Mouse (Mus musculus) intestine, postnatal 0 days (tissue): ENCODE measurements around the gene Dgkb. TPM values are rescaled to one million over a fixed set of nuclear protein-coding genes. Genes with fewer than 3 reads are reported as not detected.

Experiments
- ATAC-seq: fragments of 200-750 bp; cut with Nextera tagmentation; 2 replicates; pipeline ENCODE4 v1.8.0; 2017; ENCODE audit warnings: mild to moderate bottlenecking, moderate TSS enrichment, moderate library complexity
- H3K27ac ChIP-seq: fragments of 300-500 bp; sonication (generic); 2 replicates; pipeline ENCODE4 v1.5.1; 2014; ENCODE audit warnings: mild to moderate bottlenecking, low read depth, low read length, moderate library complexity
- H3K27me3 ChIP-seq: fragments of 300-500 bp; sonication (generic); replicated peaks from 2 replicates; pipeline ENCODE4 v1.6.1; 2014; ENCODE audit warnings: low read length, mixed read lengths; ENCODE audit not compliant: control insufficient read depth, insufficient read depth
- H3K36me3 ChIP-seq: fragments of 300-500 bp; sonication (generic); 2 replicates; pipeline ENCODE4 v1.6.1; 2014; ENCODE audit warnings: mild to moderate bottlenecking, moderate library complexity; ENCODE audit not compliant: control insufficient read depth, insufficient read depth
- H3K4me1 ChIP-seq: fragments of 300-500 bp; sonication (generic); replicated peaks from 2 replicates; pipeline ENCODE4 v1.6.1; 2014; ENCODE audit warnings: antibody characterized with exemption, low read length, mixed read lengths; ENCODE audit not compliant: control insufficient read depth, insufficient read depth
- H3K4me2 ChIP-seq: fragments of 300-500 bp; sonication (generic); replicated peaks from 2 replicates; pipeline ENCODE4 v1.6.1; 2014; ENCODE audit warnings: low read depth, mild to moderate bottlenecking, moderate library complexity
- H3K4me3 ChIP-seq: fragments of 300-500 bp; sonication (generic); 2 replicates; pipeline ENCODE4 v1.5.1; 2014; ENCODE audit warnings: low read depth, low read length
- H3K9ac ChIP-seq: fragments of 300-500 bp; sonication (generic); 2 replicates; pipeline ENCODE4 v1.6.1; 2014; ENCODE audit warnings: mild to moderate bottlenecking, low read depth, low read length
- H3K9me3 ChIP-seq: fragments of 300-500 bp; sonication (generic); 2 replicates; pipeline ENCODE4 v1.6.1; 2016; ENCODE audit warnings: mixed run types; ENCODE audit not compliant: control insufficient read depth
- CTCF ChIP-seq: sonication (generic); IDR thresholded peaks from 2 replicates; pipeline ENCODE4 v1.5.1; 2016; ENCODE audit warnings: low read depth, mild to moderate bottlenecking, control low read depth, antibody characterized with exemption, moderate library complexity
- WGBS: fragments of 180-500 bp; shearing (Covaris S2); extraction: QIAGEN DNeasy Blood & Tissue Kit; methylation state at CpG from one replicate; pipeline ENCODE4 v1.1.7; 2014; 5-methylcytosine and 5-hydroxymethylcytosine counted together
- polyA plus RNA-seq: library from polyadenylated mRNA; unstranded; fragments of >200 nt; fragmentation: Nextera tagmentation; extraction: Ambion mirVana; gene quantifications from 2 replicates; pipeline ENCODE4 v1.2.1, GENCODE M21; 2015

Dgkb gene
- polyA plus RNA-seq, 1 experiment from 2014 or later, result 5.0 TPM

DNA sequence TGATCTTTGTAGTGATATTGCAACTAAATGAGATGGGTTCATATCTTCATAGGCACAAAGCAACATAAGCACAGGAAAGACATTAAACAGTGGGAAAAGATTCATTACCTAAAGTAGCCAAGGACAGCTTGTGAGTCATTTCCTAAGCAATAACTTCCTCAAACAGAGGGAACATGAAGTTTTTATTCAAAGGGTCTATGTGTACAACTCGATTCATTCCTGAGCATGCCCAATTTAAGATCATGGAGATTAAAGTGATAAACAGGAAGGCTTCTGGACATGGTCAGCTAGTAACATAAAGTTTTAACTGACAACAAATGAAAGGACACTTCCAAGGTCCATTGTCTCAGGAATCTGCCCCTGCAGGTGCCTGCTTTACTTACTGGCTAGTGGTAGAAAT, 167.8 kb downstream of the Dgkb start:
- no peak for ATAC-seq
- Histone ChIP-seq H3K9me3 (no peaks in the 10 kb centered on the region), H3K27me3 (no peaks in the 10 kb centered on the region), H3K27ac (no peak overlapping the region), H3K4me1 (no peaks in the 10 kb centered on the region), H3K4me2 (no peak overlapping the region), H3K9ac (no peak overlapping the region), H3K36me3 (no peaks in the 10 kb centered on the region), H3K4me3 (no peak overlapping the region)
- no peak for TF ChIP-seq CTCF
- WGBS, result 41% methylated on average over 1 of the region's 1 CpGs

DNA sequence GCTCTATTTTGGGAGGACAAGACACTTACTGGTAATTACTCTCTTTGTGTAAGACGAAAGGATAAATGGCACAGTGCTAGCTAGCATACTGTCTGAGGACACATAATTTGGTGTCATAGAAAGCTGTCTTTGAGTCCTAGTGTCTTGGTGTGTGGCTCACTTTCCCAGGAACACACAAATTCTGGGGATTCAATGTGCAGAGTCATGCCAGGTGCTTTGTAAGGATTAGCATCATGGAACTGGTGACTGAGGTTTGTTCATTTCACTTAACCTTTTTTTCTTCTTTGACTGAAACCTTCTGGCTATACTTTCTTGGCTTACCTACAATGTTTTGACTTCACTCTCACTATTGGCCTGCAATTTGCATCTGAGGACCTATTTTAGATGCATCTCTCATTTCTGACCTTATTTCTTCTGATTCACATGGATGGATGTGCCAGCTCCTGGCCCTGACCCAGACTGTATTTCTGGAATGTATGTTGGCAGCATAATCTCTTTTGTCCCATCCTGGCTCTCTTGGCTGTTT, 170.6 kb downstream of the Dgkb start:
- no peak for ATAC-seq
- Histone ChIP-seq H3K4me2 (no peak overlapping the region), H3K4me1 (no peaks in the 10 kb centered on the region), H3K9me3 (no peaks in the 10 kb centered on the region), H3K27me3 (no peaks in the 10 kb centered on the region), H3K9ac (no peak overlapping the region), H3K36me3 (no peaks in the 10 kb centered on the region), H3K27ac (no peak overlapping the region), H3K4me3 (no peak overlapping the region)
- WGBS, result 68% methylated on average over 1 of the region's 1 CpGs
- TF ChIP-seq CTCF, result no peak

DNA sequence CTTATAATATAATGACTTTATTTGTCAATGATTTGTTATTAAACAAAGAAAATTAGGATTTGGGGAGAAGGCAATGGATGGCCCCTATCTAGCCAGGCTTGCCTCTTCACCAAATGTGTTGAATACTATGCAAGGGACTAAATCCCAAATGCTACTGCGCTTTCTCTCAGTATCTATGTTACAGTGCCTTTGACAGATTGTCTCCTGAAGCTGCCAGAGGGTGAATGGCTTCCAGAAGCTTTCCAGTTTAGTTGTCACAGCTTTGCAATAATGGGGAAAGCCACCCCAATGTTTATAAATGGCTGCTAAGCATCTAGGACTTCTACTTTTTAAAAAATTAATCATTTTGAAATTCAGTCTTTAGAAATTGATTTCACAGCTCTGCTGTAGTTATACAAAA, 175.7 kb downstream of the Dgkb start:
- Histone ChIP-seq H3K9me3 (no peaks in the 10 kb centered on the region), H3K27me3 (no peaks in the 10 kb centered on the region), H3K4me3 (no peak overlapping the region), H3K9ac (no peak overlapping the region), H3K4me1 (no peaks in the 10 kb centered on the region), H3K4me2 (no peak overlapping the region), H3K27ac (no peak overlapping the region), H3K36me3 (no peaks in the 10 kb centered on the region)
- no peak for TF ChIP-seq CTCF
- no peak for ATAC-seq
- 91% methylated on average over 1 of the region's 1 CpGs for WGBS

DNA sequence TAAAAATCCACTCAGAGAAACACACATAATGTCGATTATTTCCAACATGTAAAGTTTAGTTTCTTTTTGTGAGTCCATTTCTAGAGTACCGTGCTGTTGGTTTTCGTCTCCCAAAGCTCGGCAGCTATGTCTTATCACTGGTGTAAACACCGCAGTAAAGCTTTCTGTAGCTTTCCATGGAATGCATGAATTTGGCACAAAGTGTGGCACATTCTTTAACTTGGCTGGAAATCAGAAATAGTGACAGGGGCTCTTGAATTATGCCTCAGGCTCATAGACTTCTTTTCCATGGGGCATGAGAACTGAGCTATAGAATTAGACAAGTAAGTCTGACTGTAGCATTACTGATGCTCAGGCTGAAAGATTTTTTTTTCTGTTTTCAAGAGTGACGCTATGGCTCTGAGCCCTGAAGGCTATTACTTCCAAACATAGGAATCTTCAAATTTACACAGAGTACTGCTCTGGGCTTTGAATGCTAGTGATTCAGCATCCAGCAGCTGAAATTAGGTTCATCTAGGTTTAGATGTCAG, 179.0 kb downstream of the Dgkb start:
- no peak for TF ChIP-seq CTCF
- Histone ChIP-seq H3K36me3 (no peaks in the 10 kb centered on the region), H3K27me3 (no peaks in the 10 kb centered on the region), H3K4me3 (no peak overlapping the region), H3K4me2 (no peak overlapping the region), H3K27ac (no peak overlapping the region), H3K9me3 (no peaks in the 10 kb centered on the region), H3K9ac (no peak overlapping the region), H3K4me1 (no peaks in the 10 kb centered on the region)
- no peak for ATAC-seq
- 61% methylated on average over 6 of the region's 6 CpGs for WGBS

DNA sequence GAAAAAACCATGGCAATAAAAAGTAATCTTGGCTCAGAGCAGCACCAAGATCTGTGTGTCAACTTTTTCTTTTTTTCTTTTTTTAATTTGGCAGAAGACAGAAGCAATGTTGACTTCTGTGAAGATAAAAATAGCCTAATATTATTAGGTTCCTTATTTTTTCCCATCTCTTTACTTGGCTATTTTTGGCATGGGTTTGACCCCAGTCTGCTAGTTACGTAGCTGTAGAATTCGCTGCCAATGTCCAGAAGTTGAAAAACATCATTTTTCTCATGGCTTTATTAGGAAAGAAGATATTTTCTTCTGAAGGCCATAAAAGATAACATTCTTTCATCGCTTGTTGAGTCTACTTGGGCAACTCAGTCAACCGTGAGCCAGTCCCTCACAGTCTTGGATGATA, 200.1 kb downstream of the Dgkb start:
- TF ChIP-seq CTCF, result no peak
- Histone ChIP-seq H3K9ac (no peak overlapping the region), H3K4me1 (no peaks in the 10 kb centered on the region), H3K4me2 (no peak overlapping the region), H3K27me3 (no peaks in the 10 kb centered on the region), H3K4me3 (no peak overlapping the region), H3K36me3 (no peaks in the 10 kb centered on the region), H3K27ac (no peak overlapping the region), H3K9me3 (no peaks in the 10 kb centered on the region)
- 76% methylated on average over 4 of the region's 4 CpGs for WGBS
- no peak for ATAC-seq

DNA sequence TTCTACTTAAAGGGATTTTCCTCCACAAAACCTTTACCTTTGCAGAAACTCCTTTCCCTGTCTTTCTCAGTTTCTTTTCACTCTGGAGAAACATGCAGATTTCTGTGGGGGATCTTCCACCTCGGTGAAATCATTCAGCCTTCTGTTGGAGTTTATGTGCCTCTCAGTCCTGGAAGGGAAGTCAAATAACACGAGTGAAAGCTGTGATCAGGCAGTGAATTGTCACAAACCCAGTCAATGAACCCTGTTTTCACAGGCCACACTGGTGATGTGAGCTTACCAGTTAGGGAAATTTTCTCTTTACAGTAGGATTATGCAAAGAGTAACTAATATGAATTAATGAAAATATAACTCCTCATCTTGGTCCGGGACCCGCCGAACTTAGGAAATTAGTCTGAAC, 229.7 kb downstream of the Dgkb start:
- no peak overlapping the region for H3K9ac ChIP-seq
- H3K27me3 ChIP-seq, result no peaks in the 10 kb centered on the region
- H3K9me3 ChIP-seq, result no peaks in the 10 kb centered on the region
- 85% methylated on average over 5 of the region's 5 CpGs for WGBS
- no peak overlapping the region for H3K4me2 ChIP-seq
- H3K27ac ChIP-seq, result no peak overlapping the region
- H3K36me3 ChIP-seq, result no peaks in the 10 kb centered on the region
- H3K4me1 ChIP-seq, result no peaks in the 10 kb centered on the region
- no peak for TF ChIP-seq CTCF
- H3K4me3 ChIP-seq, result no peak overlapping the region
- ATAC-seq, result no peak

DNA sequence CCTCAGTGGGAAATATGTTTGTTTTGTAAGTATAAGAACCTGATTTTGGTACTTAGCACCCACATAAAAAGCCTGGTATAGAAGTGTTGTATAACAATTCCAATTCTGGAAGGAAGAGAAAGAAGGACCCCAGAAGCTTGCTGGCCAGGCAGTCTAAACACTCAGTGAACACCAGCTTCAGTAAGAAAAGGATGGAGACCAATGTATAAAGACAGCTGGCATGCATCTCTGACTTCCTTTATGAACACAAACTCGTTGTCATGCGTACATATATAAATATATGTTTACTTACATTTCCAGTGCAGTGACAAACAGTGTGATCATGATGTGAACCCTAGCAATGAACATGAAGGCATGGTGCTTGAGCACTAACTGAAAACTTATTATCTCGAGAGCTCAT, 270.7 kb downstream of the Dgkb start:
- no peak overlapping the region for H3K9ac ChIP-seq
- no peaks in the 10 kb centered on the region for H3K27me3 ChIP-seq
- no peak overlapping the region for H3K27ac ChIP-seq
- H3K4me3 ChIP-seq, result no peak overlapping the region
- H3K9me3 ChIP-seq, result no peaks in the 10 kb centered on the region
- 66% methylated on average over 3 of the region's 3 CpGs for WGBS
- no peaks in the 10 kb centered on the region for H3K36me3 ChIP-seq
- no peak for TF ChIP-seq CTCF
- ATAC-seq, result no peak
- no peak overlapping the region for H3K4me2 ChIP-seq
- H3K4me1 ChIP-seq, result no peaks in the 10 kb centered on the region
